12 mouse cellular contexts compared by ENCODE assay signal in the genomic region with DNA sequence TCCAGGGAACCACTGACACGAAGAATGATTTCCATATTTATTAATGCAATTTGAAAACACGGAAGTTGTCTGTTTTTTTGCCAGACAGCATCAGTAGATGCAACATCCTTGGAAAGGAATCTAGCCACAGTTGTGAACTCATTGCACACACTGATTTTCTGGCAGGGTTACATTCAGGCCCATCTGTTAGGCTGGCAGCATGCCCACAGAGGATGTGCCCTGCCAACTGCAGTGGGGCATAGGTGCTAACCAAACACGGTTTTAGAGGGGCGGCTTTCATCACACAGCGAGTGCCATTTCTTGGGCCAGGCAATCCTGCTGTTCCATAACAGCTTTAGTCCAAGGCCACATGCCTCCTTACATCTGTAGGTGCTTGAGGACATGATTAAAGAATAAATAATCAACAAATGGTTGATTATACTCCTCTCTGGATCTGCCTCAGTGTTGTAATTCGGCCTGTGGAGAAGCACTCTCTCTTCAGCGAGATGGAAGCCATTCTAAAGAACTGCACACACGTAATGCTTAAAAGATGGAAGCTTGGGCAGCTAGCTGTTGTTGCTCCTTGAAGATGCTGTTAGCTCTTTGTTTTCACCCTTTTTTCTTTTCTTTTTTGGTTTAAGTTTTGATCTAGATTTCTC. TPM values are rescaled to one million over a fixed set of nuclear protein-coding genes. Genes with fewer than 3 reads are reported as not detected.
DNase-seq lines count a peak whose midpoint lies in the region; ATAC-seq and TF ChIP-seq lines count a peak whose summit lies in the region.
"Had no signal": no experiment of that assay in that cellular context is flagged by ENCODE, and none has a peak within 500 bp of the region (broad histone marks: within the 10 kb centered on the region; RNA-seq: fewer than 3 reads in every experiment).

No protein-coding gene starts in this region.

- peak; percentile 52 for DNase-seq in adrenal gland, postnatal 10 days
- no peak for DNase-seq in adrenal gland, adult 8-10 months
- peak; percentile 95 for DNase-seq in left cerebral cortex, postnatal 4 days
- DNase-seq in left cerebral cortex, postnatal 36 days (ENCODE audit: low spot score in 2 of 2), result no peak
- peak; percentile 93 to 96 for DNase-seq in cerebellum, adult 2 months
- DNase-seq in layer of hippocampus, adult 9-10 months (ENCODE audit: low spot score), result peak; percentile 54
- DNase-seq in kidney, postnatal 10 days, result no peak
- DNase-seq: gastrocnemius, postnatal 10 days; heart, postnatal 14 days had no signal

- H3K27ac ChIP-seq in cerebellum, adult 2 months (ENCODE audit: insufficient read depth, low read length), result peak overlapping the region; percentile 2; the same call in 1 of the 2 replicates
- H3K27ac ChIP-seq: embryonic facial prominence, embryonic 15.5 days; liver, embryonic 14.5 days had no signal

- no peaks in the 10 kb centered on the region for H3K27me3 ChIP-seq in cerebellum, adult 2 months (ENCODE audit: control insufficient read depth, insufficient read depth, low read length)
- H3K27me3 ChIP-seq: embryonic facial prominence, embryonic 15.5 days had no signal

- no peak for TF ChIP-seq POLR2A in cerebellum, adult 2 months (IDR thresholded peaks at IDR 0.05; ENCODE audit: borderline replicate concordance, insufficient read depth, low read length)

- ATAC-seq in inflammation-experienced regulatory T-cells, adult 6 months, result no peak

- 9% methylated on average over 8 of the region's 8 CpGs for WGBS in cerebellum, adult 2 months

- H3K4me1 ChIP-seq in cerebellum, adult 2 months (ENCODE audit: control insufficient read depth, insufficient read depth, low read length), result peaks cover 13% of the 10 kb centered on the region; the same call in 1 of the 2 replicates

- H3K4me3 ChIP-seq in cerebellum, adult 2 months (replicated peaks; ENCODE audit: insufficient read depth, low read depth, low read length), result no peak overlapping the region
- H3K4me3 ChIP-seq: embryonic facial prominence, embryonic 15.5 days had no signal

- no peak for TF ChIP-seq CTCF in cerebellum, adult 2 months (IDR thresholded peaks at IDR 0.05; ENCODE audit: borderline replicate concordance, insufficient read depth, low read depth, low read length)

- intact Hi-C loops in left cerebral cortex, postnatal 4 days (cut with DNase I), result no loop called here
- intact Hi-C loops in left cerebral cortex, postnatal 36 days (cut with DNase I), result no loop called here

RNA-seq across cellular contexts. Expression of gene Atp5g3, which starts 21.7 kb away (rescaled TPM):
- 100 to 1,000 TPM; 733 to 867 TPM for total RNA-seq in adrenal gland, postnatal 10 days (2021)
- 1,000 to 10,000 TPM in 1 of 4 experiments, 100 to 1,000 TPM in 3; 516 to 1,227 (median 754) TPM for total RNA-seq in adrenal gland, adult 8-10 months (2022)
- total RNA-seq in left cerebral cortex, postnatal 4 days (2021), result 100 to 1,000 TPM; 514 to 519 TPM
- total RNA-seq in left cerebral cortex, postnatal 36 days (2021), result 100 to 1,000 TPM; 501 to 523 TPM
- 1,072 and 1,080 TPM in 2 replicates for polyA plus RNA-seq in cerebellum, adult 2 months (2012; rRNA removed)
- 100 to 1,000 TPM; 353 to 522 (median 373) TPM for polyA plus RNA-seq in inflammation-experienced regulatory T-cells, adult 6 months (2017; shearing (Covaris generic))

RNA-seq across cellular contexts. Expression of gene Atf2, which starts 40.4 kb away (rescaled TPM):
- total RNA-seq in adrenal gland, postnatal 10 days (2021), result 10 to 100 TPM; 68.2 to 88.0 TPM
- total RNA-seq in adrenal gland, adult 8-10 months (2022), result 10 to 100 TPM; 78.4 to 95.2 (median 88.5) TPM
- 100 to 1,000 TPM; 138 to 148 TPM for total RNA-seq in left cerebral cortex, postnatal 4 days (2021)
- total RNA-seq in left cerebral cortex, postnatal 36 days (2021), result 100 to 1,000 TPM; 157 to 161 TPM
- polyA plus RNA-seq in cerebellum, adult 2 months (2012; rRNA removed), result 45.8 and 47.4 TPM in 2 replicates
- 10 to 100 TPM; 57.6 to 91.8 (median 67.1) TPM for polyA plus RNA-seq in inflammation-experienced regulatory T-cells, adult 6 months (2017; shearing (Covaris generic))

Comparison
In these comparisons a context has a peak if more than half of its experiments do, and no peak if none do; other contexts are left out.
1. DNase-seq: peak in adrenal gland, postnatal 10 days (single experiment), left cerebral cortex, postnatal 4 days (single experiment), cerebellum, adult 2 months (2 of 2) and layer of hippocampus, adult 9-10 months (single experiment); none in adrenal gland, adult 8-10 months (single experiment), left cerebral cortex, postnatal 36 days (0 of 2) and kidney, postnatal 10 days (single experiment).